Mouse (Mus musculus) embryonic fibroblast, embryonic 13.5 days (primary cell): Measurements from ENCODE around the gene Sdf4. TPM values are rescaled to one million over a fixed set of nuclear protein-coding genes. Genes with fewer than 3 reads are reported as not detected.

Experiments
- H3K27ac ChIP-seq: 2 replicates; pipeline ENCODE4 v1.5.1; 2012; ENCODE audit warnings: low read length, control low read depth, inconsistent platforms; ENCODE audit not compliant: insufficient read depth
- H3K4me1 ChIP-seq: 2 replicates; pipeline ENCODE4 v1.6.1; 2011; ENCODE audit warnings: low read length; ENCODE audit not compliant: control insufficient read depth, insufficient read depth
- H3K4me3 ChIP-seq: 2 replicates; pipeline ENCODE4 v1.5.1; 2011; ENCODE audit warnings: mild to moderate bottlenecking, control low read depth, low read length; ENCODE audit not compliant: insufficient read depth
- CTCF ChIP-seq: IDR thresholded peaks from 2 replicates; pipeline ENCODE4 v1.5.1; 2011; ENCODE audit warnings: mild to moderate bottlenecking, control low read depth, low read length, moderate library complexity, borderline replicate concordance; ENCODE audit not compliant: insufficient read depth
- POLR2A ChIP-seq: IDR thresholded peaks from 2 replicates; pipeline ENCODE4 v1.6.1; 2011; ENCODE audit warnings: low read depth, mild to moderate bottlenecking, control low read depth, low read length, moderate library complexity
- polyA plus RNA-seq: library from polyadenylated mRNA; stranded (reverse); fragments of >200 nt; gene quantifications from 2 replicates; pipeline ENCODE4 v1.2.4, GENCODE M21; 2011; ENCODE audit warnings: low read depth; ENCODE audit not compliant: missing spikeins, insufficient read length

The Sdf4 gene
- polyA plus RNA-seq, 1 experiment, result 187 TPM

DNA sequence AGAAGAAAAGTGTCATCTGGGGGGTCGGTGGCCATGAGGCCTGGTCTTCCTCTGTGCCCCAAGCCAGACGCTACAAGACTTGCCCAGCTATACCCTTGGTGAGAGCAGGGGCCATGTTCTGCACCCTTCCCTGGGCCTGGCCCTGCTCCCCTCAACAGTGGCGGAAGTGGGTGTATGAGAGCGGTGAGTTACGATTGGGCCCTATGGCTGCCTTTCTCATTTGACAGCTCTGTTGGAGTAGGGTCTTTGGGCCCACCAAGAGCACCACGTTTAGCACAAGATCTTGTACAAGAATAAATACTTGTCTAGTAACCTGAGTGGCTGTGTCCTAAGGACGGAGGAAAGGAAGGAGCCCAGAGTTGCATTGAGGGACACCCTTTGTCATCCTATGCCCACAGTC lies 35.9 kb downstream of the Sdf4 start:
- Histone ChIP-seq H3K4me3 (no peak overlapping the region), H3K27ac (no peak overlapping the region), H3K4me1 (peaks cover 6% of the 10 kb centered on the region)
- TF ChIP-seq CTCF, result no peak

DNA sequence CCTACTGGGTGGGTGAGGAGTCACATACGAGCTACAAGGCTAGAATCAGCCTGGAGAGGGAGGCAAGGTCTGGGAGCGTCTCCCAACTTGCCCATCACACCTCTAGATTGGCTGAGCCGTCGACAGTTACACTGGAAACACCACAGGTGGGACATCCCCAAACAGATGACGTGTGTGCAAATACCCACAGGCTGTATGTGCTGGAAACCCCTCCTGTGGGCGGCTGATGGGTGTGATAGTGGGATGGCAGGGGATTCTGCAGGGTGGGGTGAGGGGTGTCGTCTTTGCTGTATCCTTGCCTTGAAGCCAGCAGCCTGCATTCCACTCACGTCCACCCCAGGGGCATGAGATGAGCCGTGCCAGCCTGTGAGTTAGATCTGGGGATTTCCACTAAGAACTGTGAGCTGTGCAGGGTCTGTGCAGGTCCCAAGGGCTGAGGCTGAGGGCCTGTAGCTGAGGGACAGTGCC lies 38.0 kb downstream of the Sdf4 start:
- TF ChIP-seq POLR2A, result no peak
- no peak for TF ChIP-seq CTCF
- Histone ChIP-seq H3K4me1 (peaks cover 6% of the 10 kb centered on the region), H3K4me3 (peak overlapping the region; percentile 49), H3K27ac (no peak overlapping the region)

DNA sequence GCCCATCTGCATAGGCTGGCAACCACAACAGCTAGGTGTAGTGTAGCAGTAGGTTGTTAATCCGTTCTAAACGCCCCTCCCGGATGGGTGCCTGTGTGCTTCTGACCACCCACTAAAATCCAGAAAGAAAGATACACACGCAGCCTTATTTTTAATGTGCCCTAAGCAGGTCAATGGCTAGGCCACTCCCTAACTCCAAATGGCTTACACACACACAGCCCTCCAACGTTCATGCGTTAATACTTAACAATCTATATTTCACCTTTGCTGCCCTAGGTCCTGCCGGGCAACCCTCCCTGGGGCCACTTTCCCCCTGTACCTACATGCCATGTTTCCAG lies 38.6 kb downstream of the Sdf4 start:
- H3K4me1 ChIP-seq, result peaks cover 6% of the 10 kb centered on the region

DNA sequence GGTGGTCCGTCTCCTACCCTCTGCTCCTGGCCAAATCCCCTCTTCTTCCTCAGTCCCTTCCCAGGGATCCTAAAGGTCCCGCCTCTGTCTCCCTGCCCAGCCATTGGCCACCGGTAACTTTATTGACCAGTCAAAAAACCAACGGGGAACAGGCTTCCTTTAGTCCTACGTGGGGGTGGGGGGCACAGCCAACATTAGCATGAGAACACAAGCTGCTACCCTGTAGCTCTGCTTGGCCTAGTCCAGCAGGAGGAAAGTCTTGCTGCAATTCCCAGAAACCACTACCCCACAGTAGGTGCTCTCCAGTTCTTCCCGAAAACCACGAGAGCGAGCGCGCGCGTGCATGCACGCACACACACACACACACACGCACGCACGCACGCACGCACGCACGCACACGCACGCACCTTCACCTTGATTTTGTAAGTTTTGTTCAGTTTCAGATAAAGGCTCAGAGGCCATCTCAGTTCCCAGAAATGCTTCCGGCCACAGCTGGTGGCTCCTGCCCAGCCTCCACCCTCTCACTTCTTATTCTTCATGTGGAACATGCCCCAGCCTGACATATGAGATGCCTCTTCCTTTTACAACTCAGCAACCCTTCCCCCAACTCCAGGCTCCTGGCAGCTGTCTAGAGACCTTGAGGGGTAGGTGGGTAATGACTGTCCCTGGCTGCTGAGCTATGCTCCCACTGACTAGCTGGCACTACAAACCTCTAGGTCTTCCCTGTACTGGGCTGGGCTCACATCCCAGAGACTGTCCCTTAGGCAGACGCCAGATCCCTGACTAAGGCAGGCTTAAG lies 39.1 kb downstream of the Sdf4 start:
- peak overlapping the region; percentile 74 for H3K27ac ChIP-seq

More for the DNA sequence above, 38.6 kb downstream of the Sdf4 start:
- no peak for TF ChIP-seq CTCF
- TF ChIP-seq POLR2A, result no peak
- H3K4me3 ChIP-seq, result peak overlapping the region; percentile 49
- H3K27ac ChIP-seq, result peak overlapping the region; percentile 74; the same call in 1 of the 2 replicates

DNA sequence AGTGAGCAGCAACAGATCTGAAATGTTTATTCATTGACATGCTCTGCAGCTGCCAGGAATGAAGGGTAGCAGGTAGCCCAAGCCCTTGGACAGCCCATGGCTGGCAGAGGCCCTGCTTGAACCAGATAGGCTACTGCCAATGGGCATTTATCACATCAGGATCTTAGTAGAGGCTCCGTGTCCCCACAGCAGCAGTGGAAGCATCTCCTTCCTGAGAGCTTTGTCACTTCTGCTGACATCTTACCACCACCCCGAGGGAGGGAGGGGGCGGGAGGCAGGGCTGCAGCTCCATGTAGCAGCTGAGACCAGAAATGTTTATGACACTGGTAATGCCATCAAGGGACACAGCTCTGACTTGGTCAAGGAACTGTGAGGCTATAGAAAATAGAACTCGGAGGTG lies 40.2 kb downstream of the Sdf4 start:
- TF ChIP-seq POLR2A (no peak), CTCF (no peak)
- H3K4me3 ChIP-seq, result no peak overlapping the region
- peak overlapping the region; percentile 74 for H3K27ac ChIP-seq
- H3K4me1 ChIP-seq, result 0 out of 2 replicates have a peak, but pooled peaks cover 4% of the 10 kb centered on the region

More for the DNA sequence above, 39.1 kb downstream of the Sdf4 start:
- Histone ChIP-seq H3K4me3 (peak overlapping the region; percentile 49), H3K4me1 (0 out of 2 replicates have a peak, but pooled peaks cover 4% of the 10 kb centered on the region)
- no peak for TF ChIP-seq CTCF
- TF ChIP-seq POLR2A, result peak; percentile 81

DNA sequence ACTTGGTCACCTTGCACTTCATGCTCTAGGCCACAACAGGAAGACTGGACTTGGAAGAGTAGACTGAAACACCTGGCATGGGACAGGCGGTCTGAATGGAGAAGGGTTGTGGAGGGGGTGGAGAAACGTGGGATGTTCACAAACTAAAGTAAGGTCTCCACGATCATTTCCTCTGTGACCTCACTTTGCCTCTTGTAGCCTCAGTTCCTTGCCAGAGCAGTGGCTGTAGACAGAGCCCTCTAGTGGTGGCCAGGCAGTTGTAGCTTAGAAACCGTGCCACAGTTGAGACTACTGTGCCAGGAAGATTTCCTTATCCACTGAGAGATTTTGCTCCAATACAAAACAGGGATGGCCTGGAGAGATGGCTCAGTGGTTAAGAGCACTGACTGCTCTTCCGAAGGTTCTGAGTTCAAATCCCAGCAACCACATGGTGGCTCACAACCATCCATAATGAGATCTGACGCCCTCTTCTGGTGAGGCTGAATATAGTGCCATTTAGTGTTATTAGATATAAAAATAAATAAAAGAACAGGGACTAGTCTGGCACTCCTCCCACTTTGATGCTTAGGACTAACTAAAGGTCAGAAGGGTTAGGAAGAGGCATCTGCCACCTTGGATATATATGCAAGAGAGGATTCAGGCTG lies 40.9 kb downstream of the Sdf4 start:
- Histone ChIP-seq H3K4me3 (no peak overlapping the region), H3K27ac (no peak overlapping the region), H3K4me1 (0 out of 2 replicates have a peak, but pooled peaks cover 4% of the 10 kb centered on the region)
- peak; percentile 46; the same call in 1 of the 2 replicates for TF ChIP-seq CTCF
- no peak for TF ChIP-seq POLR2A

DNA sequence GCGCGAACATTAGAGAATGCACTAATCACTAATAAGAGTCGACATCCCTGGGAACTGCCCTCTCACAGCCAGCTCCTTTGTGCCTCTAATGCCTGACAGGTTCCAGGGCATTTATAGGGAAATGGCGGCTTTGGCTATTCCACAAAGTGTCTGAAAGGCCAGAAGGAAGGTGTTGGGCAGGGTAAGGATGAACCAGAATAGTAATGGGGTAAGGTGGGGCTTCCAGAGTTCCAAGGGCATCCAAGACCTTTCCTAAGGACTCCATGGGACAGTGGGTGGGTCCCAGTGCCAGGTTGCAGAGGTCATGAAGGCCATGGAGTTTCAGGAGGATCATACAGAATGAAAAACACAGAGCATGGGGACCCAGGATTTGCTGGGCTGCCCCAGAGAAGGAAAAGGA lies 41.6 kb downstream of the Sdf4 start:
- Histone ChIP-seq H3K4me3 (no peak overlapping the region), H3K27ac (no peak overlapping the region), H3K4me1 (0 out of 2 replicates have a peak, but pooled peaks cover 4% of the 10 kb centered on the region)
- TF ChIP-seq POLR2A, result no peak
- TF ChIP-seq CTCF, result no peak

DNA sequence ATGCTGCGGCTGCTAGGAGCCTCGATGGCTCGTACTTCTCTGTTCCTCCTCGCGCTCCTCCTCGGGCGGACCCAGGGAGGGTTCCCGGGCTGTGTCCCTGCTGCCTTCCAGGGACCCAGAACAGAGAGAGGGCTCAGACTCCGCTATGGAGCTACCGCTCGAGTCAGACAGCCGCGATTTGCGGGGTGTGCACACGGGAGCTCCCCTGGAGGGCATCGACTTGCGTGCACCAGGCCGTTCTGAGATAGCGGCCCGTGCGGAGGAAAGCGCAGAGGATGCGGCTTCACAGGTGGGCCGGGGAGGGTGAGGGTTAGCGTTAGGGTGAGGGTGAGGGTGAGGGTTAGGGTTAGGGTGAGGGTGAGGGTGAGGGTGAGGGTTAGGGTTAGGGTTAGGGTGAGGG lies 42.2 kb downstream of the Sdf4 start:
- Histone ChIP-seq H3K4me1 (0 out of 2 replicates have a peak, but pooled peaks cover 4% of the 10 kb centered on the region), H3K4me3 (no peak overlapping the region), H3K27ac (no peak overlapping the region)
- TF ChIP-seq POLR2A, result no peak
- no peak for TF ChIP-seq CTCF

DNA sequence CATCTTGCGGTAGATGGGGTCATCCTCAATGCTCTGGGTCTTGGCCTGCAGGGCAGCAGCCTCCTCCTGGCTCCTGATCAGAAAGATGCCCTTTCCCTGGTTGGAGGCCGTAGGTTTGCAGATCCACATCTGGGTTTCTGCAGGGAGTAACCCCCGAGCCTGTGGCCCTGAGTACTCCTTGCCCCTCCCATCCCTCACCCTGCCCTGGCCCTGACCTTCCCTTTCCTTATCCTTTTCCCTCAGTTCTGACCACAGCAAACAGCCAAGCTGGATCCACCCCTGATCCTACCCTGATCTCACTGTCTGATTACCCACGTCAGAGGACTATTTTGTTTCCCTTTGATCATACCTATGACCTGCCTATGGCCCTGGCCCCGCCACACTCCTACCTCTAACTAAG lies 52.1 kb downstream of the Sdf4 start:
- no peak overlapping the region for H3K4me3 ChIP-seq
- no peak for TF ChIP-seq POLR2A
- no peak for TF ChIP-seq CTCF
- H3K27ac ChIP-seq, result no peak overlapping the region
- no peaks in the 10 kb centered on the region for H3K4me1 ChIP-seq

DNA sequence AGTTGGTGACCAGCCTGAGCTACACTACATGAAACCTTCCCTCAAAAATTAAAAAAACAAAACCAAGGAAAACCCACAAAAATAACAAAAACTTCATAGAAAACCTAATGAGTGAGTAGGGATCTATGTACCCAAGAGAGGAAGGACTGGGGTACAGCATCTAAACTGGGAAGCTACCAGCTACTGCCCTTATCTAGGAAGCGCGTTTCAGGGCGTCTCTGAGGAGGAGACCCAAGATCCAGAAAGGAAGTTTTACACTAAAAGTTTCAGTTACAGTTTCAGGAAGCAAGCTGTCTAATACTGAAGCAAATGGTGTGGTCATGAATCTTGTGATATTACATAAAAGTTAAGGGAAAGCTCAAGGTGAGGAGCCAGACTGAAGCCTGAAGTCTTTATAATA lies 57.1 kb downstream of the Sdf4 start:
- Histone ChIP-seq H3K4me3 (no peak overlapping the region), H3K27ac (no peak overlapping the region), H3K4me1 (no peaks in the 10 kb centered on the region)
- TF ChIP-seq CTCF (no peak), POLR2A (no peak)
